Mouse (Mus musculus) forebrain, postnatal 0 days (tissue): ENCODE results near the gene Bard1. TPM values are rescaled to one million over a fixed set of nuclear protein-coding genes. Genes with fewer than 3 reads are reported as not detected.

Experiments
- ATAC-seq: fragments of 200-750 bp; cut with Nextera tagmentation; 2 replicates; pipeline ENCODE4 v1.8.0; 2017; ENCODE audit warnings: mild to moderate bottlenecking, moderate library complexity
- DNase-seq: peaks from one replicate; pipeline ENCODE4 v3.0.0-alpha.2; 2015
- H3K27ac ChIP-seq: fragments of 300-500 bp; sonication (generic); 2 replicates; pipeline ENCODE4 v1.5.1; 2014; ENCODE audit warnings: low read depth, mild to moderate bottlenecking, antibody characterized with exemption, low read length, moderate library complexity, mixed read lengths
- H3K27me3 ChIP-seq: fragments of 300-500 bp; sonication (generic); 2 replicates; pipeline ENCODE4 v1.6.1; 2014; ENCODE audit warnings: mild to moderate bottlenecking, low read length, mixed read lengths; ENCODE audit not compliant: insufficient read depth
- H3K36me3 ChIP-seq: fragments of 300-500 bp; sonication (generic); 2 replicates; pipeline ENCODE4 v1.6.1; 2014; ENCODE audit warnings: mild to moderate bottlenecking, moderate library complexity; ENCODE audit not compliant: insufficient read depth
- H3K4me1 ChIP-seq: fragments of 300-500 bp; sonication (generic); 2 replicates; pipeline ENCODE4 v1.6.1; 2014; ENCODE audit warnings: antibody characterized with exemption; ENCODE audit not compliant: insufficient read depth
- H3K4me2 ChIP-seq: fragments of 300-500 bp; sonication (generic); 2 replicates; pipeline ENCODE4 v1.6.1; 2014; ENCODE audit warnings: low read depth, mild to moderate bottlenecking, moderate library complexity
- H3K4me3 ChIP-seq: fragments of 300-500 bp; sonication (generic); 2 replicates; pipeline ENCODE4 v1.5.1; 2014; ENCODE audit warnings: low read depth, low read length, mixed read lengths
- H3K9ac ChIP-seq: fragments of 300-500 bp; sonication (generic); 2 replicates; pipeline ENCODE4 v1.6.1; 2014; ENCODE audit warnings: mild to moderate bottlenecking
- H3K9me3 ChIP-seq: fragments of 300-500 bp; sonication (generic); 2 replicates; pipeline ENCODE4 v1.6.1; 2016; ENCODE audit warnings: low read length
- CTCF ChIP-seq: sonication (generic); IDR thresholded peaks from 2 replicates; pipeline ENCODE4 v1.5.1; 2016; ENCODE audit warnings: antibody characterized with exemption, control low read depth, low read depth
- WGBS: fragments of 180-500 bp; shearing (Covaris S2); extraction: QIAGEN DNeasy Blood & Tissue Kit; methylation state at CpG from one replicate; pipeline ENCODE4 v1.1.7; 2014; 5-methylcytosine and 5-hydroxymethylcytosine counted together
- polyA plus RNA-seq: library from polyadenylated mRNA; unstranded; fragments of >200 nt; fragmentation: Nextera tagmentation; extraction: Ambion mirVana; gene quantifications from 2 replicates; pipeline ENCODE4 v1.2.1, GENCODE M21; 2015
- total RNA-seq: library from RNA; depleted of rRNA; stranded (reverse); fragments of >200 nt; gene quantifications from 2 replicates; pipeline ENCODE4 v1.2.3, GENCODE M21; 2014

Bard1 gene
- total and polyA plus RNA-seq, 2 experiments from 2014 or later, result 0.27 to 1.8 TPM

GRCm38 (mm10) chr1:71095211-71095805 lies 7.6 kb downstream of the Bard1 start:
- 95% methylated on average over 2 of the region's 2 CpGs for whole genome bisulfite sequencing
- Histone ChIP-seq H3K27ac (no peak overlapping the region), H3K9ac (no peak overlapping the region), H3K36me3 (no peaks in the 10 kb centered on the region), H3K9me3 (no peaks in the 10 kb centered on the region), H3K27me3 (no peaks in the 10 kb centered on the region), H3K4me2 (no peak overlapping the region), H3K4me3 (no peak overlapping the region), H3K4me1 (no peaks in the 10 kb centered on the region)
- ATAC-seq, result no peak
- DNase-seq, result no peak
- no peak for TF ChIP-seq CTCF

GRCm38 (mm10) chr1:71075651-71076050 lies 27.3 kb downstream of the Bard1 start:
- no peak for TF ChIP-seq CTCF
- Histone ChIP-seq H3K27me3 (no peaks in the 10 kb centered on the region), H3K27ac (no peak overlapping the region), H3K36me3 (no peaks in the 10 kb centered on the region), H3K9me3 (no peaks in the 10 kb centered on the region), H3K4me3 (no peak overlapping the region), H3K9ac (no peak overlapping the region), H3K4me1 (no peaks in the 10 kb centered on the region), H3K4me2 (no peak overlapping the region)
- WGBS, result 61% methylated on average over 3 of the region's 3 CpGs
- ATAC-seq (no peak), DNase-seq (no peak)

- H3K4me3 ChIP-seq, result no peak overlapping the region
- no peak overlapping the region for H3K27ac ChIP-seq
- DNase-seq (no peak), ATAC-seq (no peak)
- no peaks in the 10 kb centered on the region for H3K36me3 ChIP-seq
- no peaks in the 10 kb centered on the region for H3K4me1 ChIP-seq
- no peak overlapping the region for H3K9ac ChIP-seq
- no peaks in the 10 kb centered on the region for H3K9me3 ChIP-seq
- no peaks in the 10 kb centered on the region for H3K27me3 ChIP-seq
- no peak overlapping the region for H3K4me2 ChIP-seq
- no peak for TF ChIP-seq CTCF
These were observed 32.2 kb downstream of the Bard1 start for GRCm38 (mm10) chr1:71070771-71071170.

GRCm38 (mm10) chr1:71068728-71069304 lies 34.1 kb downstream of the Bard1 start:
- TF ChIP-seq CTCF, result no peak
- no peaks in the 10 kb centered on the region for H3K27me3 ChIP-seq
- no peak for DNase-seq
- no peak overlapping the region for H3K4me3 ChIP-seq
- H3K27ac ChIP-seq, result no peak overlapping the region
- no peak overlapping the region for H3K9ac ChIP-seq
- no peak for ATAC-seq
- no peaks in the 10 kb centered on the region for H3K36me3 ChIP-seq
- H3K9me3 ChIP-seq, result no peaks in the 10 kb centered on the region
- H3K4me1 ChIP-seq, result no peaks in the 10 kb centered on the region
- 97% methylated on average over 3 of the region's 3 CpGs for WGBS
- no peak overlapping the region for H3K4me2 ChIP-seq

- ATAC-seq (no peak), DNase-seq (no peak)
- Histone ChIP-seq H3K9me3 (no peaks in the 10 kb centered on the region), H3K4me2 (no peak overlapping the region), H3K36me3 (no peaks in the 10 kb centered on the region), H3K27ac (no peak overlapping the region), H3K4me3 (no peak overlapping the region), H3K9ac (no peak overlapping the region), H3K4me1 (no peaks in the 10 kb centered on the region), H3K27me3 (no peaks in the 10 kb centered on the region)
- no peak for TF ChIP-seq CTCF
- WGBS, result 96% methylated on average over 16 of the region's 16 CpGs
These were observed 39.0 kb downstream of the Bard1 start for GRCm38 (mm10) chr1:71063885-71064492.

GRCm38 (mm10) chr1:71056143-71056542 lies 46.8 kb downstream of the Bard1 start:
- H3K4me3 ChIP-seq, result no peak overlapping the region
- H3K27ac ChIP-seq, result no peak overlapping the region
- DNase-seq, result no peak
- no peaks in the 10 kb centered on the region for H3K9me3 ChIP-seq
- no peak for TF ChIP-seq CTCF
- no peak overlapping the region for H3K4me2 ChIP-seq
- 83% methylated on average over 4 of the region's 4 CpGs for WGBS
- H3K9ac ChIP-seq, result no peak overlapping the region
- no peaks in the 10 kb centered on the region for H3K36me3 ChIP-seq
- H3K4me1 ChIP-seq, result no peaks in the 10 kb centered on the region
- no peaks in the 10 kb centered on the region for H3K27me3 ChIP-seq
- no peak for ATAC-seq

GRCm38 (mm10) chr1:71055454-71055853 lies 47.5 kb downstream of the Bard1 start:
- no peaks in the 10 kb centered on the region for H3K36me3 ChIP-seq
- H3K4me2 ChIP-seq, result no peak overlapping the region
- no peak overlapping the region for H3K9ac ChIP-seq
- ATAC-seq, result no peak
- H3K9me3 ChIP-seq, result no peaks in the 10 kb centered on the region
- no peak overlapping the region for H3K4me3 ChIP-seq
- no peak for DNase-seq
- no peaks in the 10 kb centered on the region for H3K4me1 ChIP-seq
- 57% methylated on average over 1 of the region's 1 CpGs for WGBS
- no peak for TF ChIP-seq CTCF
- H3K27me3 ChIP-seq, result no peaks in the 10 kb centered on the region
- H3K27ac ChIP-seq, result no peak overlapping the region
